Mouse (Mus musculus): ENCODE results near the gene Tpr. TPM values are rescaled to one million over a fixed set of nuclear protein-coding genes. Genes with fewer than 3 reads are reported as not detected.

Gene Tpr
- polyA plus RNA-seq, 1 experiment from 2014 or later = 130 TPM

GRCm38 (mm10) chr1:150480674-150481073, 88.0 kb downstream of the Tpr start:
- H3K4me1 ChIP-seq (replicated peaks; ENCODE audit: control insufficient read depth, insufficient read depth, low read length) = no peaks in the 10 kb centered on the region
- ATAC-seq (ENCODE audit: low FRiP score) = no peak
- H3K9me3 ChIP-seq (ENCODE audit: control insufficient read depth, low read length) = no peaks in the 10 kb centered on the region
- no peak overlapping the region for H3K4me3 ChIP-seq (replicated peaks; ENCODE audit: low read length)
- H3K9ac ChIP-seq = no peak overlapping the region
- DNase-seq (ENCODE audit: low spot score) = no peak
- H3K27me3 ChIP-seq (ENCODE audit: control insufficient read depth, insufficient read depth, low read length) = no peaks in the 10 kb centered on the region
- H3K36me3 ChIP-seq (replicated peaks; ENCODE audit: control insufficient read depth, insufficient read depth) = no peaks in the 10 kb centered on the region
- H3K27ac ChIP-seq = no peak overlapping the region
- H3K4me2 ChIP-seq (replicated peaks) = no peak overlapping the region
- WGBS = 82% methylated on average over 5 of the region's 5 CpGs

GRCm38 (mm10) chr1:150489148-150489547, 96.5 kb downstream of the Tpr start:
- Histone ChIP-seq H3K4me2 (replicated peaks) (no peak overlapping the region), H3K9me3 (ENCODE audit: control insufficient read depth, low read length) (no peaks in the 10 kb centered on the region), H3K9ac (no peak overlapping the region), H3K36me3 (replicated peaks; ENCODE audit: control insufficient read depth, insufficient read depth) (no peaks in the 10 kb centered on the region), H3K27ac (no peak overlapping the region), H3K27me3 (ENCODE audit: control insufficient read depth, insufficient read depth, low read length) (no peaks in the 10 kb centered on the region), H3K4me1 (replicated peaks; ENCODE audit: control insufficient read depth, insufficient read depth, low read length) (no peaks in the 10 kb centered on the region), H3K4me3 (replicated peaks; ENCODE audit: low read length) (no peak overlapping the region)
- WGBS = 89% methylated on average over 2 of the region's 2 CpGs
- DNase-seq (ENCODE audit: low spot score) = no peak
- no peak for ATAC-seq (ENCODE audit: low FRiP score)

GRCm38 (mm10) chr1:150496626-150497302, 104.1 kb downstream of the Tpr start:
- no peaks in the 10 kb centered on the region for H3K36me3 ChIP-seq (replicated peaks; ENCODE audit: control insufficient read depth, insufficient read depth)
- 83% methylated on average over 6 of the region's 6 CpGs for WGBS
- H3K27me3 ChIP-seq (ENCODE audit: control insufficient read depth, insufficient read depth, low read length) = no peaks in the 10 kb centered on the region
- DNase-seq (ENCODE audit: low spot score) (no peak), ATAC-seq (ENCODE audit: low FRiP score) (no peak)
- H3K4me2 ChIP-seq (replicated peaks) = no peak overlapping the region
- no peak overlapping the region for H3K4me3 ChIP-seq (replicated peaks; ENCODE audit: low read length)
- H3K9ac ChIP-seq = no peak overlapping the region
- no peaks in the 10 kb centered on the region for H3K4me1 ChIP-seq (replicated peaks; ENCODE audit: control insufficient read depth, insufficient read depth, low read length)
- no peak overlapping the region for H3K27ac ChIP-seq
- H3K9me3 ChIP-seq (ENCODE audit: control insufficient read depth, low read length) = peaks cover 11% of the 10 kb centered on the region

GRCm38 (mm10) chr1:150497690-150498089, 105.1 kb downstream of the Tpr start:
- H3K4me2 ChIP-seq (replicated peaks) = no peak overlapping the region
- no peak for DNase-seq (ENCODE audit: low spot score)
- no peaks in the 10 kb centered on the region for H3K27me3 ChIP-seq (ENCODE audit: control insufficient read depth, insufficient read depth, low read length)
- peaks cover 11% of the 10 kb centered on the region for H3K9me3 ChIP-seq (ENCODE audit: control insufficient read depth, low read length)
- WGBS = 61% methylated on average over 2 of the region's 2 CpGs
- H3K36me3 ChIP-seq (replicated peaks; ENCODE audit: control insufficient read depth, insufficient read depth) = no peaks in the 10 kb centered on the region
- no peak overlapping the region for H3K9ac ChIP-seq
- ATAC-seq (ENCODE audit: low FRiP score) = no peak
- no peak overlapping the region for H3K27ac ChIP-seq
- no peak overlapping the region for H3K4me3 ChIP-seq (replicated peaks; ENCODE audit: low read length)
- no peaks in the 10 kb centered on the region for H3K4me1 ChIP-seq (replicated peaks; ENCODE audit: control insufficient read depth, insufficient read depth, low read length)

GRCm38 (mm10) chr1:150498177-150498576, 105.5 kb downstream of the Tpr start:
- Histone ChIP-seq H3K4me2 (replicated peaks) (no peak overlapping the region), H3K27ac (no peak overlapping the region), H3K9me3 (ENCODE audit: control insufficient read depth, low read length) (peaks cover 11% of the 10 kb centered on the region), H3K4me3 (replicated peaks; ENCODE audit: low read length) (no peak overlapping the region), H3K9ac (no peak overlapping the region), H3K27me3 (ENCODE audit: control insufficient read depth, insufficient read depth, low read length) (no peaks in the 10 kb centered on the region), H3K36me3 (replicated peaks; ENCODE audit: control insufficient read depth, insufficient read depth) (no peaks in the 10 kb centered on the region), H3K4me1 (replicated peaks; ENCODE audit: control insufficient read depth, insufficient read depth, low read length) (no peaks in the 10 kb centered on the region)
- DNase-seq (ENCODE audit: low spot score) (no peak), ATAC-seq (ENCODE audit: low FRiP score) (no peak)
- WGBS = 84% methylated on average over 2 of the region's 2 CpGs

Other genes with a start within 250 kb of the Tpr start
- gene Pdc, start 73.4 kb upstream of the Tpr start, polyA plus RNA-seq (2014; fragmentation: Nextera tagmentation; extraction: Ambion mirVana) = not detected in 2 replicates
- 41.5 and 46.1 TPM in 2 replicates for gene Odr4, start 242 bp downstream of the Tpr start, polyA plus RNA-seq (2014; fragmentation: Nextera tagmentation; extraction: Ambion mirVana)
- 0.75 and 0.90 TPM in 2 replicates for gene Prg4, start 73.3 kb downstream of the Tpr start, polyA plus RNA-seq (2014; fragmentation: Nextera tagmentation; extraction: Ambion mirVana)